Mouse (Mus musculus): ENCODE measurements around the gene Lmtk3. TPM values are rescaled to one million over a fixed set of nuclear protein-coding genes. Genes with fewer than 3 reads are reported as not detected.

Gene Lmtk3
- polyA plus RNA-seq, 1 experiment from 2014 or later = 11.8 TPM

GRCm38 (mm10) chr7:45748110-45748509 is 35.4 kb upstream of the Lmtk3 start:
- Histone ChIP-seq H3K4me3 (ENCODE audit: low read depth, low read length) (no peak overlapping the region), H3K27ac (ENCODE audit: low read depth, low read length) (no peak overlapping the region), H3K4me2 (ENCODE audit: low read length) (no peak overlapping the region), H3K4me1 (ENCODE audit: control insufficient read depth, insufficient read depth, low read length) (no peaks in the 10 kb centered on the region), H3K9me3 (replicated peaks; ENCODE audit: control insufficient read depth, low read length) (no peaks in the 10 kb centered on the region), H3K27me3 (replicated peaks; ENCODE audit: control insufficient read depth, insufficient read depth, low read length) (no peaks in the 10 kb centered on the region), H3K36me3 (ENCODE audit: control insufficient read depth, insufficient read depth, low read length) (no peaks in the 10 kb centered on the region), H3K9ac (ENCODE audit: low read length) (no peak overlapping the region)
- DNase-seq (ENCODE audit: low spot score) (no peak), ATAC-seq (no peak)
- WGBS = 89% methylated on average over 7 of the region's 7 CpGs

- WGBS = 56% methylated on average over 10 of the region's 10 CpGs
- no peak overlapping the region for H3K4me3 ChIP-seq (ENCODE audit: low read depth, low read length)
- no peak for ATAC-seq
- H3K4me1 ChIP-seq (ENCODE audit: control insufficient read depth, insufficient read depth, low read length) = no peaks in the 10 kb centered on the region
- H3K9me3 ChIP-seq (replicated peaks; ENCODE audit: control insufficient read depth, low read length) = no peaks in the 10 kb centered on the region
- H3K36me3 ChIP-seq (ENCODE audit: control insufficient read depth, insufficient read depth, low read length) = no peaks in the 10 kb centered on the region
- no peak overlapping the region for H3K27ac ChIP-seq (ENCODE audit: low read depth, low read length)
- no peak overlapping the region for H3K9ac ChIP-seq (ENCODE audit: low read length)
- H3K4me2 ChIP-seq (ENCODE audit: low read length) = no peak overlapping the region
- no peak for DNase-seq (ENCODE audit: low spot score)
- no peaks in the 10 kb centered on the region for H3K27me3 ChIP-seq (replicated peaks; ENCODE audit: control insufficient read depth, insufficient read depth, low read length)
These were observed 34.1 kb upstream of the Lmtk3 start for GRCm38 (mm10) chr7:45749401-45749800.

- no peak overlapping the region for H3K4me3 ChIP-seq (ENCODE audit: low read depth, low read length)
- WGBS = 87% methylated on average over 9 of the region's 9 CpGs
- H3K4me2 ChIP-seq (ENCODE audit: low read length) = no peak overlapping the region
- no peak overlapping the region for H3K27ac ChIP-seq (ENCODE audit: low read depth, low read length)
- no peaks in the 10 kb centered on the region for H3K36me3 ChIP-seq (ENCODE audit: control insufficient read depth, insufficient read depth, low read length)
- no peak for DNase-seq (ENCODE audit: low spot score)
- H3K4me1 ChIP-seq (ENCODE audit: control insufficient read depth, insufficient read depth, low read length) = no peaks in the 10 kb centered on the region
- no peak overlapping the region for H3K9ac ChIP-seq (ENCODE audit: low read length)
- H3K9me3 ChIP-seq (replicated peaks; ENCODE audit: control insufficient read depth, low read length) = no peaks in the 10 kb centered on the region
- H3K27me3 ChIP-seq (replicated peaks; ENCODE audit: control insufficient read depth, insufficient read depth, low read length) = no peaks in the 10 kb centered on the region
- no peak for ATAC-seq
These were observed 33.4 kb upstream of the Lmtk3 start for GRCm38 (mm10) chr7:45750162-45750561.

GRCm38 (mm10) chr7:45755703-45756102 is 27.8 kb upstream of the Lmtk3 start:
- Histone ChIP-seq H3K36me3 (ENCODE audit: control insufficient read depth, insufficient read depth, low read length) (no peaks in the 10 kb centered on the region), H3K9ac (ENCODE audit: low read length) (no peak overlapping the region), H3K9me3 (replicated peaks; ENCODE audit: control insufficient read depth, low read length) (no peaks in the 10 kb centered on the region), H3K27me3 (replicated peaks; ENCODE audit: control insufficient read depth, insufficient read depth, low read length) (peaks cover 16% of the 10 kb centered on the region; the same call in 1 of the 2 replicates), H3K27ac (ENCODE audit: low read depth, low read length) (no peak overlapping the region), H3K4me1 (ENCODE audit: control insufficient read depth, insufficient read depth, low read length) (no peaks in the 10 kb centered on the region), H3K4me2 (ENCODE audit: low read length) (no peak overlapping the region), H3K4me3 (ENCODE audit: low read depth, low read length) (no peak overlapping the region)
- DNase-seq (ENCODE audit: low spot score) (no peak), ATAC-seq (no peak)
- 52% methylated on average over 6 of the region's 6 CpGs for WGBS

- Histone ChIP-seq H3K4me3 (ENCODE audit: low read depth, low read length) (no peak overlapping the region), H3K27ac (ENCODE audit: low read depth, low read length) (no peak overlapping the region), H3K4me2 (ENCODE audit: low read length) (0 out of 2 replicates have a peak overlapping the region, but pooled peaks have one; percentile 3), H3K27me3 (replicated peaks; ENCODE audit: control insufficient read depth, insufficient read depth, low read length) (peaks cover 16% of the 10 kb centered on the region; the same call in 1 of the 2 replicates), H3K9ac (ENCODE audit: low read length) (peak overlapping the region; percentile 13; the same call in 1 of the 2 replicates), H3K36me3 (ENCODE audit: control insufficient read depth, insufficient read depth, low read length) (no peaks in the 10 kb centered on the region), H3K9me3 (replicated peaks; ENCODE audit: control insufficient read depth, low read length) (no peaks in the 10 kb centered on the region), H3K4me1 (ENCODE audit: control insufficient read depth, insufficient read depth, low read length) (no peaks in the 10 kb centered on the region)
- DNase-seq (ENCODE audit: low spot score) (no peak), ATAC-seq (no peak)
- WGBS = 7% methylated on average over 25 of the region's 27 CpGs
These were observed 24.1 kb upstream of the Lmtk3 start for GRCm38 (mm10) chr7:45759400-45759799.

- 59% methylated on average over 5 of the region's 5 CpGs for WGBS
- Histone ChIP-seq H3K36me3 (ENCODE audit: control insufficient read depth, insufficient read depth, low read length) (no peaks in the 10 kb centered on the region), H3K27ac (ENCODE audit: low read depth, low read length) (no peak overlapping the region), H3K4me3 (ENCODE audit: low read depth, low read length) (no peak overlapping the region), H3K4me1 (ENCODE audit: control insufficient read depth, insufficient read depth, low read length) (no peaks in the 10 kb centered on the region), H3K9ac (ENCODE audit: low read length) (no peak overlapping the region), H3K9me3 (replicated peaks; ENCODE audit: control insufficient read depth, low read length) (no peaks in the 10 kb centered on the region), H3K4me2 (ENCODE audit: low read length) (no peak overlapping the region), H3K27me3 (replicated peaks; ENCODE audit: control insufficient read depth, insufficient read depth, low read length) (peaks cover 16% of the 10 kb centered on the region; the same call in 1 of the 2 replicates)
- ATAC-seq (no peak), DNase-seq (ENCODE audit: low spot score) (no peak)
These were observed 23.4 kb upstream of the Lmtk3 start for GRCm38 (mm10) chr7:45760151-45760550.

- H3K4me2 ChIP-seq (ENCODE audit: low read length) = no peak overlapping the region
- H3K36me3 ChIP-seq (ENCODE audit: control insufficient read depth, insufficient read depth, low read length) = no peaks in the 10 kb centered on the region
- H3K9ac ChIP-seq (ENCODE audit: low read length) = no peak overlapping the region
- DNase-seq (ENCODE audit: low spot score) = no peak
- H3K4me3 ChIP-seq (ENCODE audit: low read depth, low read length) = no peak overlapping the region
- no peaks in the 10 kb centered on the region for H3K27me3 ChIP-seq (replicated peaks; ENCODE audit: control insufficient read depth, insufficient read depth, low read length)
- 61% methylated on average over 8 of the region's 8 CpGs for WGBS
- no peaks in the 10 kb centered on the region for H3K9me3 ChIP-seq (replicated peaks; ENCODE audit: control insufficient read depth, low read length)
- no peaks in the 10 kb centered on the region for H3K4me1 ChIP-seq (ENCODE audit: control insufficient read depth, insufficient read depth, low read length)
- no peak for ATAC-seq
- H3K27ac ChIP-seq (ENCODE audit: low read depth, low read length) = no peak overlapping the region
These were observed 17.5 kb upstream of the Lmtk3 start for GRCm38 (mm10) chr7:45765995-45766394.

GRCm38 (mm10) chr7:45766764-45767163 is 16.8 kb upstream of the Lmtk3 start:
- H3K9me3 ChIP-seq (replicated peaks; ENCODE audit: control insufficient read depth, low read length) = no peaks in the 10 kb centered on the region
- DNase-seq (ENCODE audit: low spot score) (no peak), ATAC-seq (no peak)
- no peaks in the 10 kb centered on the region for H3K4me1 ChIP-seq (ENCODE audit: control insufficient read depth, insufficient read depth, low read length)
- no peak overlapping the region for H3K4me3 ChIP-seq (ENCODE audit: low read depth, low read length)
- no peaks in the 10 kb centered on the region for H3K27me3 ChIP-seq (replicated peaks; ENCODE audit: control insufficient read depth, insufficient read depth, low read length)
- H3K4me2 ChIP-seq (ENCODE audit: low read length) = no peak overlapping the region
- no peak overlapping the region for H3K9ac ChIP-seq (ENCODE audit: low read length)
- no peak overlapping the region for H3K27ac ChIP-seq (ENCODE audit: low read depth, low read length)
- H3K36me3 ChIP-seq (ENCODE audit: control insufficient read depth, insufficient read depth, low read length) = no peaks in the 10 kb centered on the region
- WGBS = 50% methylated on average over 8 of the region's 8 CpGs

- ATAC-seq (no peak), DNase-seq (ENCODE audit: low spot score) (no peak)
- no peaks in the 10 kb centered on the region for H3K9me3 ChIP-seq (replicated peaks; ENCODE audit: control insufficient read depth, low read length)
- H3K4me1 ChIP-seq (ENCODE audit: control insufficient read depth, insufficient read depth, low read length) = no peaks in the 10 kb centered on the region
- H3K4me3 ChIP-seq (ENCODE audit: low read depth, low read length) = no peak overlapping the region
- no peak overlapping the region for H3K9ac ChIP-seq (ENCODE audit: low read length)
- H3K27ac ChIP-seq (ENCODE audit: low read depth, low read length) = no peak overlapping the region
- WGBS = 92% methylated on average over 6 of the region's 6 CpGs
- H3K36me3 ChIP-seq (ENCODE audit: control insufficient read depth, insufficient read depth, low read length) = no peaks in the 10 kb centered on the region
- no peak overlapping the region for H3K4me2 ChIP-seq (ENCODE audit: low read length)
- H3K27me3 ChIP-seq (replicated peaks; ENCODE audit: control insufficient read depth, insufficient read depth, low read length) = no peaks in the 10 kb centered on the region
These were observed 16.0 kb upstream of the Lmtk3 start for GRCm38 (mm10) chr7:45767500-45767899.
